Mouse (Mus musculus) heart, postnatal 25 days (tissue): ENCODE measurements at regions not wholly inside any gene's neighbourhood (a gene's known extent, or its start where the extent isn't known, plus 50 kb on each side); places are given as distances from the start of the nearest gene placed in this dataset.
A peak's percentile ranks its signal among the peaks of the same experiment; 100 is the strongest.

Experiments used
- DNase-seq: peaks from one replicate; pipeline ENCODE4 v3.0.0; 2022; ENCODE audit warnings: low spot score
- intact Hi-C: fragments of 180-260 bp; cut with DNase I; formaldehyde crosslinking; loops from one replicate; pipeline ENCODE4 v1.15.1; 2025

DNA sequence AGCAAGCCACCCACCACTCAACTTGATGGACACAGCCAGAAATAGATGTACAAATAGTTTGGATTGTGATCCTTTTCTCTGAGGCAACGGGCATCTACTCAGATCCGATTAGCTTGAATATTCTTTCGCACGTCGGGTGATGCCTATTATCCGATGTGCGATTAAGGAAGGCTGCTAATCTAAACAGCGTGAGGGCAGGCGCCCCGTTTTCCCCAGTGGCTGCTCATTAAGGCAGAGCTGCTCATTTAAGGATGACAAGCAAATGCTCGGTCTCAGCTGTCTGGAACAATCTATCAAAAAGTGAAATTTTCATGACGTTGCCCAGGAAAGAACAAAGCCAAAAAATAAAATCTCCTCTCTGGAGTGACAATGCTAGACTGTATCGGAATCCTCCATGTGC is 348.1 kb upstream of the Tbx3 start:
- intact Hi-C loops = no loop called here
- DNase-seq = no peak

DNA sequence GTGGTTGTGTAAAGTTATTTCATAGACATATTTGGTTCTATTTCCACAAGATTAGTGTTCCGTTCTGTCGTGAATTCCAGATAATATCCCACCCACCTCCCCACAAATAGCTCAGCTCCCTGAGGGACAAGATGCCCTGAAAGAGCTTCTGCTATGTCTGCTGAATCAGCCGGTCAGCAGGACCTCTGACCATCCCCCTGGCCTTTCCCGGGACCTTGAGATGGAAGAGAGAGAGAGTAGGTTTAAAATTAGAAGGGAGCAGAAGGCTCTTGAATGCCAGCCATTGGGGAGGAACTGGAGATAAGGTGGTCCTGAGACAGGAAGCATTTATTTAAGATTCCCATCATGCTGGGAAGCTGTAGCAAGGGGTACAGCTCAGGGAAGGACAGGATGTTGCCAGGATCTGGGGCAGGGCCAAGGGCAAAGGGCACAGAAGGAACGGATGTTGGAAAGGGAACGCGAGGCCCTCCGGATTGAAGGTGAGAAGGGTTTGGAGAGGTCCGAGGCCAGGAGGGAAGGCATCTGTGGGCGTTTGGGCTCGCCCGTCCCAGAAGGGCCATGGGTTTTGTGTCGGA is 344.7 kb upstream of the Tbx3 start:
- no peak for DNase-seq

DNA sequence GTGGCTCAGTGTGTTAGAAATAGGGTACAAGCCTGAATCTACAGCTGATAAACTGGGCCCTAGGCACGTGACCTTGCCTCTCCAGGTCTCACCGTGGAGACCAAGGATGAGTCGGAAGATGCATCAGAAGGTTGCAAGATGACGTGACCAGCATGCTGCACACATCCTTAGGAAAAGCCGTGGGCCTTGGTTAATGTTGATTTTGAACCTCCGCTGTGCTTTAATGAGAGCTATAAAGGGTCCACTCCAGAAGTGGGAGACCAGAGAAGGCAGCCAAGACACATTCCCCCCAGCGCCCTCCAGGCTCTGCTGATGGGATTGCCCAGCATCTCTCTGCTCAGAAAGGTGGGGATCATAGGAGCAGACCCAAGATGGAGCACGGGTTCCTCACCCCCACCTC is 343.6 kb upstream of the Tbx3 start:
- no peak for DNase-seq
- intact Hi-C loops = no loop called here

More for the DNA sequence above, 344.7 kb upstream of the Tbx3 start:
- intact Hi-C loops = no loop called here

DNA sequence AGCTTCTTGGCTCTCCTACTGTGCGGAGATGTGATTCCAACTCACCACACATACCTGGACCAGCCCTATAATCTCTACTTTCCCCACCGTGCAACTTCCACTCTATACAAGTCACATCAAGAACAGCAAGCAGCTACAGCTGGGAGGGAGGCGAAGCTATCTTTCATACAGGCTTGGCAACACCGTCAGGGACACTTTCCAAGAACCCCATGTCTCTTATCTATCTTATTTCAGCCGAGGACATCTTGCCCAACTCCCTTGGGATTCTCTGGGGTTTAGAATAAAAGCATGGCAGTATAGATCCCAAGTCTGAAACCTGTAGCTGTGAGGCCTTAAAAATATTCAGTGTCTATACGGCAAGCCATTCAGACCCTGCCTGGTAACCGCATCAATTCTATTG is 341.5 kb upstream of the Tbx3 start:
- DNase-seq = no peak
- intact Hi-C loops = no loop called here

DNA sequence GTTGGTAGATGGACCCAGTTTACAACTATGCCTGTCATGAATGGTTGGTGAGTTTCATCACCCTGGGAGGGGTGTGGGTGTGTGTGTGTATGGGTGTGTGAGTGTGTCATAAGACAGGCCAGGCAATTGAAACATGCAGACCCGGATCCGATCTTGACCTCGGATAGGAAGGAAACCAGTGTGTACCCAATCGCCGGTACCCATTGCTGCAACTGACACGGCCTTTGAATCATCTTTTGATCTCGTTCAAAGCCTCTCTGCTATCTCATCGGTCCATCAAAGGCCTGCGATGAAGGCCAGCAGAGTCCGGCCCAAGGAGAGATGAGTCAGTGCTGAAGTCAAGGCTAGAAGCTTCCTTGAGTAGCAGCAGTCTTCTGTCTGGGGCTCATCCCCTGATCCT is 341.1 kb upstream of the Tbx3 start:
- DNase-seq = no peak
- intact Hi-C loops = no loop called here

DNA sequence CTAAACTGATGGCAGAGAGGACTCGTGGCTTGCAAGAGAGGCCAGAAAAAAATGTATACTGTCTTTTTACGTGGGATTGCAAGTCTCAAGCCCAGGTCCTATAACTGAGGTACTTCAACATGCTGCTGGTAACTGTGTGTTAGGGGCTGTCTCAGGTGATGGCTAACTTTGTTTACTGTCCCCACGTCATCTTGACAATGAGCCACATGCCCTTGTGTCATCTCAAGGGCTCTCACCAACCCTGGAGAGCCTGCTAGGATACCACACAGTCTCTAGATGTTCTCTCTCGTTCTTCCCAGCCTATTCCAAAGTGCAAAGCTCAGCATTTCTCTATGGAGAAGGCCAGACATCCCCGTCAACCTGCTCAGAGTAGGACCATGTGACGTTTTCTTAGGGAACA is 340.6 kb upstream of the Tbx3 start:
- intact Hi-C loops = no loop called here
- DNase-seq = no peak

DNA sequence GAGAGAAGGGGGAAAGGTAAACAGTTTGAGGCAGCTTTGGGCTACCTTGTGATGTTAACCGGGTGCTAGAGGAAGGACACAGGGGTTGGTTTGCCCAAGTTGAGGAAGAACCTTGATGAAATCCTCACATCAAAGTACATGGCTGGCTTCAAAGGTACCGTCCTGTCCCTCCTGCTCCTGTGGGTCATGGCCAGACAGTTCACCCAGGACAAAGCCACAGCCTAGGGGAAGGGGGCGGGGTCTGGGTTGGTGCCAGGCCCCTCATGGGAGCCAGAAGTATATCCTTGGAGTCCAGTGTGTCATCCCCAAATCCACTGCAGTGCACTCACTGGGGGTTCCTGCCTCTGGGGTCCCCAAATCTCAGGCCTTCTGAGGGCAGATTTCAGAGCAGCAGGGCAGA is 339.0 kb upstream of the Tbx3 start:
- intact Hi-C loops = no loop called here
- DNase-seq = no peak

DNA sequence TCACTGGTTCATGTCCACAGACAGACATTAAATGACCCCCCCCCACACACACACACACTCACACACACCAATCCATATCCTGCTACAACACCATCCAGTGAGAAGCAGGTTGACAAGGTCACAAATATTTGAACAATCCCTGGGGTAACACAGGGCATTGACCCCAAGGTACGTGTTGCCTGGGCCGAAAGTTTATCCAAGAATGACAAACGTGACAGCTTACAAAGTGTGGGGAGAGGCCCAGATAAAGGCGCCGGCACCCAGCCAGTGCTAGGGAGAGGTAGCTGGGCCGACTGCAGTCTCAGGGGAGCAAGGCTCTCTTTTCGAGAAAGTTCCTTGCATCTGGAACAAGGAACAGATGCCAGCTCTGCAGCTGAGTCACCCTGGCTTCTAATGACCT is 337.8 kb upstream of the Tbx3 start:
- peak; percentile 37 for DNase-seq
- intact Hi-C loops = no loop called here

DNA sequence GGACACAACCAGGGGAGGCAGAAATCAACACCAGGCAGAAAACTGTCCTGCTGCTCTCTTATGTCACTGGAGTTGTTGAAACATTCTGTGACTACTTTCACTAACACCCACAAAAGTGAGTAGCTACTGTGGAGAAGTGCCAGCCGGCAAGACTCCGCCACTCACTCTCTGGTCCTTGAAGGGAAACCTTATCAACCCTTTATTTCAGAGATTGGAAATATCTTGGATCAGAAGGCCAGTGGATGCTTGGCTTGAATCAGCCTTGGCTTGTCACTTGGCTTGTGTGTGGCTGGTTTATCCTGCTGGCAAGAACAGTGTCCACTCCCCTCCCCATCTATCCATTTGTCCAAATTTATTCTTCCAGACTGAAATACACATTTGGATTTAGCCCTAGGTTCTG is 335.3 kb upstream of the Tbx3 start:
- no peak for DNase-seq
- intact Hi-C loops = no loop called here

DNA sequence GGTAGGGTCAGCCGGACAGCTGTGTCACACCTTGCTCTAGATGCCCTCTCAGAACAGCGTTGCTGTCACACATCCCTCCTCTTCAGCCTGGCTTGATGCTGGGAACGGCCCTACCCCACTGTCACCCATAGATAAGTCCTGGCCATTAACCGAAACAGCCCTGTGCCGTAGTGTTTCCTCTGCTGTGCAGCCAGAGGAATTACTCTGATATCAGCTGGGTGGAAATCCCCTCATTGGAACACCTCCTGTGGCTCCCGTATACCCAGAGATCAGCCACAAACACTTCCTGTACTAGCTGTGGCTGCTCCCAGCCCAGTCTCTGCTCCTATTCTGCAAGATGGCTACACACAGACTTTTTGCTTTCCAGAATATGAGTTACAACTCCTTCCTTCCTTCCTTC is 334.5 kb upstream of the Tbx3 start:
- DNase-seq = no peak
- intact Hi-C loops = no loop called here

DNA sequence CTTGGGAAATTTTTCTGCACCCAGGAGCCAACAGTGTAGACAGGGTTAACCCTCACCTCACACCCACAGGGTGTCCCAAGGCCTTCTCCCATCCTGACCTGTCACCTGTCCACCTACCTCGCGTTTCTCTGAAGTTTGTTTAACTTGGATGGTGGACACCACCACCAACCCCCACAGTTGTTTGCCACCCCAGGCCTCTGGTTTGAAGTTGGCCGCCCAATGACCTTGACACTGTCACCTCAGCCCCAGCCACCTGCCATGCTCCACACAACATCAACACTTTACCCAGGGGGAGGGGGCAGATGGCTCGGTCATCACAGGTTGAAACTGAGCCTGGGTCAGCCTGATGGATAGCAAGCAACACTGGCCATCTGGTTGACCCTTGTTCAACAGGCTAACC is 332.7 kb upstream of the Tbx3 start:
- intact Hi-C loops = no loop called here

DNA sequence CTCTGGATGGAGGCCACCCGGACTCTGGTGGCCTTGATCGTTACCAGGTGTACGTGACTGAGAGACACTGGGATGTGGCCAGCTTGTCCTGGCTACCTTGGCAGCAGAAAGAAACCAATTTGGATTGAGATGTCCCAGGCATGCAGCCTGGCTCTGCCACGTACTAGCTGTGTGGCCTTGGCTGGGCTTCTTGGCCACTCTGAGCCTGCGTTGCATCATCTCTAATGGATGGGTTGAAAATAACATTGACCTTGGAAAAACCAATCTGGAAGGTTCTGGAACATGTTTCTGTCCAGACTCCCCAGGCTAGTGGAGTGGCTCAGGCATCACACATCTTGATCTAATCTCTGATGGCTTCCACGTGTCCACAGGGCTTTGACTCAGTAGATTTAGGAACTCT is 331.8 kb upstream of the Tbx3 start:
- DNase-seq = no peak
- intact Hi-C loops = no loop called here

More for the DNA sequence above, 332.7 kb upstream of the Tbx3 start:
- DNase-seq = no peak

DNA sequence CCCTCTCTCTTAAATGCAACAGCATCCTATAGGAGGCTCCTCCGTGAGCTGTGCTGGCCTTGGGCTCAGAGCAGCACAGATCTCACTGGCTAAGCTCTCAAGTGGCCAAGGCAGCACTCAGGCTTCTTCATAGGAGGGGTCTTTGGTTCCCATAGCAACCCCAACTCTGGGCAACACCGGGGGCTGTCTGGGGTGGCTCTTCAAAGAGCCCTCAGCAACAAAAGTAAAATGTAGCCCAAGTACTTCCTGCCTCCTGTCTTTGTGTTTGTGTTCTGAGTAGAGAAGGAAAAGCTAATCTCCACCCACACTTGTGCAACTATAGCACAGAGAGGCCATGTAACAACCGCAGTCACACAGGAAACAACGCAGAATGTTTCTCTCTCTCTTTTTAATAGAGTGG is 322.2 kb upstream of the Tbx3 start:
- intact Hi-C loops = no loop called here
- DNase-seq = no peak

DNA sequence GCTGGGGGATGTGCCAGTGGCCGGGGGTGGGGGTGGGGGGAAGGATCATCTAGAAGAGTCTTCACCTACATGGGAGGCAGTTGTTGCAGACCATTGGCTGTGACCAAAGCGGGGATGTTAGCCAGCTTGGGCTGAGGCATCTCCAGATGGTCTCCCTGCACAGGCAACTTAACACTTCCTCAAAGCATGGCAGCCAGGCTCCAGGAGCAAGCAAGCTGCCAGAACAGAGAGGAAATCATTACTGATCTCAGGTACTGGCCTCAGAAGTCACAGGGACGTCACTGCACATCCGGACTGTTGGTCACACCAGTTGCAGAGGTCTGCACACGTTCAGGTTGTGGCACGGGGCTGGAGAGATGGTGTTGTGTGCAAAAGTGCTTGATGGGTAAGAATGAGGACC is 321.1 kb upstream of the Tbx3 start:
- DNase-seq = no peak
- intact Hi-C loops = no loop called here

DNA sequence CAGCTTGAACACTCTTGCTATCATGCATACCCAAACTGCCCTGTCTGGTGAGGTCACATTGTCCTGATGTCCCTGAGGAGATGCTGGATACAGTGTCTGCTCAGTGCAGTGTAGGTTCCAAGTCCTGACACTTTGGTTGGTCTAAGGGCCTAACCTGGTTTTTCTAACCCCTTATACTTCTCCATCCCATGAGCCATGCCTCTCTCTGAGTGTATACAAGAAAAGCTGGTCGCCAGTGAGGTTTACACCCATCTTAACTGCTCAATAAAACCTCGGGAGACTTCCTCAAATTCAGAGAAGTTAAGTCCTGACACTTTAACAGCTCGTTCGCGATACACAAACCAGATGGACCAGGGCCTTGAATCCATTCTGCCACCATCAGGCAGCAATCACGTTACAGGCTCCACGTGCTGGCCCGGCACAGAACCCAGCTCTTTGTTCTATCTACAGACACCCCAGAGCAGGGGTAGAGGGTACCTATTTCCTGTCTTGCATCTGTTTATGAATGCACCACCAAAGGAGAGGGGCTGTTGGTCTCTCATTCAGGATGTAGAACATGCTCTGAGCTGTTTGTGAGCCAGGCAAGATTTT is 320.0 kb upstream of the Tbx3 start:
- DNase-seq = no peak
- intact Hi-C loops = no loop called here

DNA sequence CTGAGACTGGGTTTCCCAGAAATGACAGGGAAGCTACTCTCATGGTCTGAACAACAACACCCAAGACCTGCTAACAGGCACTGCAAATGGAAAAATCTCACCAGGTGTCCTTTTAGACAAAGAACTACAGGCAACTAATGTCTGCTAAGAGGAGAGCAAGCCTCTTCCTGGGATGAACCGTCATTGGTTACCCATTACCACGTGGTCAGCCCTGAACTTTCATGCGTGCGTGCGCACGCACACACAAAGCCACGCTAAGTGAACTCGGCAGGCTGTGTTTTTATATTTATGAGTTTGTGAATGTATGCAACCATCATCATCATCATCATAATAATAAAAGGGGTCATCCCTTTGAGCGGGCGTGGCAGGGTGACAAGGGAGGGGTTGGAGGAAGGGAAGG is 315.0 kb upstream of the Tbx3 start:
- intact Hi-C loops = no loop called here
- no peak for DNase-seq

DNA sequence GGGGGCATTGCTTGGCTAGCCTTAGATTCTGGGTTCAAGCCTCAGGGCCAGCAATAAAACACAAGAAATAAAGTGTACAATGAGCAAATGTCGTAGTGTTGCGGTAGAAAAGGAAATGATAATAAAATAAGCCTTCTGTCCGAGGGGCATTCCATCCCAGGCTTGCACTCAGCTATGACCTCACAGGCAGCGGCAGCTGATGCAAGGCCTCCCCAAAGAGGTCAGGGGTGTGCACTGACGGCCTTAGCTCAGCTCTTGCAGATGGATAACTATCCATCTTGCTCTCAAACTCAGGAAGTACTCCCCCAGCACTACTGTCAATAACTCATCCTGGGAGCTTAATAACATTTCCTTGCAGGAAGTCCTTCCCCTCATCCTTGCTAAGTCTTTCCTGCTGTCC is 314.4 kb upstream of the Tbx3 start:
- intact Hi-C loops = no loop called here

DNA sequence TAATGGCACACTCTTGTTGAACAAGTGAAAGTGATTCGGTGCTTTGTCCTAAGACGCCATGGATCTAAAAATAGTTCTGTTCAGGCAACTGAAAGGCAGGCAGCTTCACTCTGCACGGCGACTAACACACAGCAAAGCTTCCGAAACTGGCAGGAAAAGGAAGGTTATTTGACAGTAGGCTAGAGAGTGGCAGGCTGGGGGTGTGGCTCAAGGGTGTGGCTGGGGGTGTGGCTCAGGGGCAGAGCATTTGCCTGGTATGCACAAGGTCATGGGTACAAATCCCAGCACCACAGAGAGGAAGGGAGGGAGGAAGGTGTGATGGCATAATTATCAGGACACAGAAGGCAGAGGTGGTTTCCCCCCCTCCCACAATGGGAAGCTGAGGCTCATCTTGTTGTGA is 310.8 kb upstream of the Tbx3 start:
- intact Hi-C loops = no loop called here
- DNase-seq = no peak

More for the DNA sequence above, 314.4 kb upstream of the Tbx3 start:
- DNase-seq = no peak

DNA sequence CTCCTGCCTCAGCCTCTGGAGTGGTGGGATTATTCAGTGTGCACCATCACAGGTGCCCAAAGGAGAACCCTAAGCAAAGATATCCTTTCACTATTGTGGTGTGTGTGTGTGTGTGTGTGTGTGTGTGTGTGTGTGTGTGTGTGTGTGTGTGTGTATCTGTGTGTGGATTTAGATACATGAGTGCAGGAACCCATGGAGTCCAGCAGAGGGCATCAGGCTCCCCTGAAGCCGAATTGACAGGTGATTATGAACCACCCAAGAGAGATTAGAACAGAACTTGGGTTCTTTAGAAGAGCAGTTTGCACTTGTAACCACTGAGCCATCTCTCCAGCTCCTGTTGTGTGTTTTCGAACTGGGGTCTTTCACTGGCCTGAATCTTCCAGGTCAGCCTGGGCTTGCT is 310.1 kb upstream of the Tbx3 start:
- no peak for DNase-seq

DNA sequence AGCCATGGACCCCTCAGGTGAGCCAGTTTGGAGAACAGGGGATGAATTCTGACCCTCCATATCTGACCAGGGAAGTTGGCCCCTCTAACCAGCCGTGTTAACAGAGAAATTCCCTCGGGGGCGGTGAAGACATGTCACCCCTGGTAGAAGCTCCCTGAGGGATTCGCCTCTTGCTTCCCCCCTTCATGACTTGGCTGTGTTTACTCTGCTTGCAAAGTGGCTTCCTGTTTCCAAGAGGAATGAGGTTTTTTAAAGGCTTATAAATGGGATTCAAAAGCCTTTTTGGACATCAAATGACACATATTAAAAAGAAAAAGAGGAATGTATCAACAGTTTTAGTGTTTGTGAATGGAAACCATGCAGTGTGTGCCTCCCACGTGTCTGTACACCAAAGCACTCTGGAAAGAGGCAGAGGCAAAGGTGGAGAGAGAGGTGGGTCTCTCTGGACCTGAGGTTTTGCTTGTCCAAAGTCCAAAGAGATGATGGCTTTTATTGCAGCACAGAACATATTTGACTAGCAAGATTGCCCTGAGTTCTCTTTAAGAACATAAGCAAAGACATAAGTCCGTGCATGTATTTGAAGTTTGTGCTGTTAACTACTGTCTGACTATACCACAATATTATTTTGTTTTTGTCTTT is 308.9 kb upstream of the Tbx3 start:
- DNase-seq = no peak
- intact Hi-C loops = no loop called here

More for the DNA sequence above, 310.1 kb upstream of the Tbx3 start:
- intact Hi-C loops = no loop called here

DNA sequence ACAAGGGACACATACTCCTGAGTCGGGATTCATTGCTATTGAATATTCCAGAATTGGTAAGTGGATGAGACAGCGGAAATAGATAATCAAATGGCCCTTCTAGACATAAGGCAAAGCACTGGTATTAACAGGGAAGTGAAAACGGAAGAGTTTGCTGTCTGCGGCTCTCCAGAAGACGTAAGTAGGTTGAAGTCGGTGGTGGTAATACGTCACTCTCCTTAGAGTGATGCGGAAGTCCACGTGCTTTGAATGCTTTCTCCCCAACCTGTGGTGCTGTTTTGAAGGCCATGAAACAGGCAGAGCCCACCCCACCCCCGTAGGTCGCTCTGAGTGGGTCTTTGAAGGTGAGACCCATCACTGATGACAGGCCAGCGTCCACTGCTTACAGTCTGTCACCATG is 308.0 kb upstream of the Tbx3 start:
- no peak for DNase-seq
- intact Hi-C loops = no loop called here

DNA sequence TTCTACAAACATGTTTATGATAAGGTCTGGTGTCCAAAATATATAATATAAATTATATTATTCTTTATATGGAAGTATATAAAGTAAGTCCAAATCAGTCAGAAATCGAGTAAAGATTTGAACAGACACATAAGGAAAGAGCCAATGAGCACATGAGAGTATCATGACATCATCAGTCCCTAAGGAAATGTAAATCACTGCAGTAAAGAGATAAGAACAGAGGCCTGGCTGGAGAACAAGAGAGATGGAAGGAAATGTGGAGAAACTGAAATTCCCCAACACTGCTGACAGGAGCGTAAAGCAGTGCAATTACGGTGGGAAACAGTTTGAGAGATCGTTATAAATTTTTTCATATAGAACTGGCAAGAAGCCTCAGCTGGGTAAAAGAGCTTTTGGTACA is 306.2 kb upstream of the Tbx3 start:
- intact Hi-C loops = no loop called here
- DNase-seq = no peak
